Mouse (Mus musculus): Measurements from ENCODE around the gene Banf1.
"Not testable (repeated sequence)": the region's sequence is repeated elsewhere in the genome, so short reads cannot be mapped to it uniquely, and the experiment has no call there.

Banf1 gene

GRCm38 (mm10) chr19:5374177-5374576 lies 7.2 kb upstream of the Banf1 start:
- no peak for DNase-seq (ENCODE audit: low spot score)

DNA sequence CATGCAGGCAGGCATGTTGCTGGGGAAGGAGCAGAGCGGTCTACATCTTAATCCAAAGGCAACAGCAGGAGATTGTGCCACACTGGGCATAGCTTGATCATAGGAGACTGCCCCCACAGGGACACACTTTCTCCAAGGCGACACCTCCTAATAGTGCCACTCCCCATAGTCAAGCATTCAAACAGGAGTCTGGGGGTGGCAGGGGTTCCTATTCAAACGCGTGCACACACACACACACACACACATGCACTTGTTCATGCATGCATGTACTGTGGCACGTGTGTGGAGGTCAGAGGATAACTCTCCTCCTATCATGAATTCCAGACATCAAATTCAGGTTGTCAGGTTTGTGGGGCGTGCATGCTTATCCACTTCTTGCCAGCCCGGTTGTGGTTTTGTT lies 5.8 kb upstream of the Banf1 start:
- DNase-seq (ENCODE audit: low spot score), result no peak

DNA sequence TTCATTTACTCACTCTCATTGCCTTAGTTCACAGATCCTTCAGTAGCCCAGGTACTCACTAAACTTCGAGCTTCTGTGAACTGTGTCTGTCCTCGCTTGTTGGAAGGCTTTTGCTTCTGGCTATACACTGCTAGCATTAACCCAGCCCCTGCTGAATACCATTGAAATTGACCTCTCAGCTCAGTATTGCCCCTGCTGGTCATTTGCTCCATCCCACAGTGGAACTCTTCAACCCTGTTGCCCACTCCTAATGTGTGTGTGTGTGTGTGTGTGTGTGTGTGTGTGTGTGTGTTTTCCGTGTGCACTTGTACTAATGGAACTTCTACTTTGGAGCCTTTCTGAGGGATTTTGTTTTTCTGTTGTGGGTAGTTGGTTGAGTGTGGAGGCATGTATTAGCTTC lies 4.0 kb upstream of the Banf1 start:
- no peak for DNase-seq (ENCODE audit: low spot score)

DNA sequence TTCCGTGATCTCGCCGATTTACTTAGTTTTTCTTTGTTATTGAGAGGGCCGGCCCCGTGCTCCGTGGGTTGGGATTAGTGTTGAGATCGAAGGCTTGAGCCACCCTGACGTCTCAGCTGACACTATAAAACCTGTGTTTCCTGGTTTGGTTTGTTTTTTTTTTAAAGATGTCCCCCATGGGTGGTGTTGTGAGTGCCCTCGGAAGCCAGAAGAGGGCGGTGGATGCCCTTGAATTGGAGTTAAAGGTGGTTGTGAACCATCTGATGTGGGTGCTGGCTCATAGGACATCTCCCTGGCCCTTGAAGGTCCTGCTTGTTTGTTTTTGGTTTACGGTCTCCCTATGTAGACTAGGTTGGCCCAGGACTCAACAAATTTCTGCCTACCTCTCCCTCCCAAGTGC lies 487 bp upstream of the Banf1 start:
- no peak for DNase-seq (ENCODE audit: low spot score)

GRCm38 (mm10) chr19:5366175-5367052 lies 554 bp downstream of the Banf1 start, which contains the start of gene Eif1ad:
Eif1ad (plus strand) TSS chr19:5366741.
- DNase-seq (ENCODE audit: low spot score), result peak; percentile 94

DNA sequence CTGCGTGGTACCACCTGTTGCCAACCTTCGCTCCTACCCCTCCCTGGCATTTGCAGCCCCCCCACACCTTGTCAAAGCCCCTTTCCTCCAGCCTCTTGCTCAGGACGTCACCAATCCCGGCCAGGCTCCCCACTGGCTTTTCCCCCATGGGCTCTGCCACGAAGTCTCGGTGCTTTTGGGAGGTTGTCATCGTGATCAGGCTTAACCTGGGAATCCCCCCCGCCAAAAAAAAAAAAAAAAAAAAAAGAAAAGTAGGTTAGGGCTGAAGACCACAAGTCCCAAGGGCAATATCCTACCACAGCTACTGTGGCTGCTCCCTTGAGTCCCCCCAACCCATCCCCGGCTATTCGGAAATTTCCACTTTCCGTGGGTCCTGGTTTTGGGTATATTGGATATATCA lies 1.2 kb downstream of the Banf1 start:
- no peak for DNase-seq (ENCODE audit: low spot score)

DNA sequence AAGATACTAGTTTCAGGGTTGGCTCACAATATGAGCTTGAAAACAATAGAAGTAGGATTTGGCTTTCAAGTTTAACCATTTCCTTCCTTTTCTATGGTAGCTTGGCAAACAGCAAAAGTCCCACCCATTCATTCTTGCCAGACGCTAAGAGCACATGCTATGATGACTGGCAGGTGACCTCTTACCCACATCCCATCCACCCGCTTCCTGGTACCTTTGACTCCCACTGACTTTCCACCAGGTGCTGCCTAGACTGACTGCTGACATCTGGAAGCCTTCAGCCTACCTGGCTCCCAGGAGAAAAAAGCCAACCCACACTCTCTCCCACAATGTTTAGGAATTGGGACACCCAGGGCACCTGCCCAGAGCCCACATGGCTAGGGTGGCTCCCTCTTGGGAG lies 2.8 kb downstream of the Banf1 start:
- no peak for DNase-seq (ENCODE audit: low spot score)

- DNase-seq (ENCODE audit: low spot score), result no peak
These were observed 4.8 kb downstream of the Banf1 start for GRCm38 (mm10) chr19:5362186-5362585.

GRCm38 (mm10) chr19:5356080-5356479 lies 10.9 kb downstream of the Banf1 start:
- no peak for DNase-seq (ENCODE audit: low spot score)

DNA sequence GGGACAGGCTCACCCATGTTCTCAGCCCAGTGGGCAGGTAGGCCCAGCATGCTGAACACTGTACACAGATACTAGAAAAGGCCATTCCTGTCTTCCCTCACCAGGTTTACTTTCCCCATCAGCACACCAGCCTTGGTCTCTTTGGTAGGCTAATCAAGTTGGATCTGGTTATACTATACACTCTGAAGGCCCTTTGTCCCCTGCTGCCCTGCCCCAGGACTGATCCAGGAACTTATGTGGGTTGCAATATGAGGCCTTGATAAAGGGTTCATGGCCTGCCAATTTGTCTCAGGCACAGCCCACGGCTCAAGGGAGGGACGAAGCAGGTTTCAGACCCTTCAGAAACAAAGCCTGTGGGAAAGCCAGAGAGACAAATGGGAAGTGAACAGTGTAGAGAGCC lies 13.4 kb downstream of the Banf1 start:
- no peak for DNase-seq (ENCODE audit: low spot score)

- DNase-seq (ENCODE audit: low spot score), result not testable (repeated sequence)
These were observed 17.5 kb downstream of the Banf1 start, which contains the start of gene Cst6 for GRCm38 (mm10) chr19:5349502-5349873. Cst6 (minus strand) TSS chr19:5349574.

DNA sequence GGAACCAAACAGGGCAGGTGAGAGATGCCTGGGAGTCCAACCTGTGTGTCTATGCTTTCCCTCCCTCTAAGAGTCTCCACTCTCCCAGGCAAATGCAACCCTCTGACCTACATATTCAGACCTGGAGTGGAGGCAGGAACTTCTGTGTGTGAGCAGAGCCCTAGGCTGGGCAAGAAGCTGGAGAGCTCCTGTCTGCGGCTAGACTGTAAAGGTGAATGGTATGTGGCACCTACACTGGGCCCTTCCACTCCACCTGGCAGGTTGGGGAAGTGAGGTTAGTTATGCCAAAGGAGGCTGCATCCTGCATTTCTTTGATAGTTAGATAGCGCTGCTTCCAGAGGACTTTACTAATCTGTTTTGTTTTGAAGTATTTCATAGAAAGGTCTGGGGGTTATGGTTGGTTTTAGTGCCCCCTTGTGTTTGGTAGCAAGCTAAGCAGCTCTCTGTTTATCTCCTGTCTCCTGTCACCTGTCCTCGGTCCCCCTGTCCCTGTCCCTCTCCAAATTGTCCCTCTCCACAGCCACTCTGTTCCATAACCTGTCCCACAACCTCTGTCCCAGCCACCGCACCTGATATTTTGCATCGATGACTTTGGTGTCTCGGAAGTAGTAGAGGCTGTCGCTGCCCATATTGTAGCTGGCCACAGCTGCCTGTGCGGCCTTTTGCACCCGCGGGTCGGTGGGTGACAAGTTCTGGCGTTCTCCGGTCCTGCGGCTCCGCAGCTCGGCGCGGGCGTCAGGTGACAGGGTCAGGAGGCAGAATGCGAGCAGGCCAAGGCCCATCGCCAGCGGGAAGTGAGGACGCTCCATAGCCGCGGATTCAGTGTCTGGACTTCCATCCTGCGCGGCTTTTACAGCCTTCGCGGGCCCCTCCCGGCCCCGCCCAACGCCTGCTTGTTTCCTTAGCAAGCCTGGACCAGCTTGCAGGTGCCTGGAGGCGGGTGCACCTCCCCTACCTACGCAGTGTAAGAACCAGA lies 18.2 kb downstream of the Banf1 start:
- DNase-seq (ENCODE audit: low spot score), result no peak

DNA sequence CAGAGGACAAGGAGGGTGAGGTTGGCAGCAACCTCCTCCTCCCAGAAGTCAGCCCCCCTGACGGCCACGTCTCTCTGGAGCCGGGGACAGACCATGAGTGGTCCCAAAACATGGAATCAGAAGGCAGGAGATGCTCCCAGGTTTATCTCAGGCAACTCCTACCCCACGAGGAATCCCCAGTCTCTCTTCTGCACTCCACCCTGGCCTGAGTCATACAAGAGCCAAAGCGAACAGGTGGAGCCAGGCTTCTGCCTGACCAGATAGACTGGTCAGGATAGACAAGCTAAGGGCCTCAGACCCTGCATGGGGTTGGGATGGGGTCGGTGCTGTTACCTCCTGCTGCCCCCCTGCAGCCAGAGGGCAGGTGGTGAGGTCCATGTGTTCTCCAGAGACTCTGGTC lies 18.9 kb downstream of the Banf1 start:
- no peak for DNase-seq (ENCODE audit: low spot score)

DNA sequence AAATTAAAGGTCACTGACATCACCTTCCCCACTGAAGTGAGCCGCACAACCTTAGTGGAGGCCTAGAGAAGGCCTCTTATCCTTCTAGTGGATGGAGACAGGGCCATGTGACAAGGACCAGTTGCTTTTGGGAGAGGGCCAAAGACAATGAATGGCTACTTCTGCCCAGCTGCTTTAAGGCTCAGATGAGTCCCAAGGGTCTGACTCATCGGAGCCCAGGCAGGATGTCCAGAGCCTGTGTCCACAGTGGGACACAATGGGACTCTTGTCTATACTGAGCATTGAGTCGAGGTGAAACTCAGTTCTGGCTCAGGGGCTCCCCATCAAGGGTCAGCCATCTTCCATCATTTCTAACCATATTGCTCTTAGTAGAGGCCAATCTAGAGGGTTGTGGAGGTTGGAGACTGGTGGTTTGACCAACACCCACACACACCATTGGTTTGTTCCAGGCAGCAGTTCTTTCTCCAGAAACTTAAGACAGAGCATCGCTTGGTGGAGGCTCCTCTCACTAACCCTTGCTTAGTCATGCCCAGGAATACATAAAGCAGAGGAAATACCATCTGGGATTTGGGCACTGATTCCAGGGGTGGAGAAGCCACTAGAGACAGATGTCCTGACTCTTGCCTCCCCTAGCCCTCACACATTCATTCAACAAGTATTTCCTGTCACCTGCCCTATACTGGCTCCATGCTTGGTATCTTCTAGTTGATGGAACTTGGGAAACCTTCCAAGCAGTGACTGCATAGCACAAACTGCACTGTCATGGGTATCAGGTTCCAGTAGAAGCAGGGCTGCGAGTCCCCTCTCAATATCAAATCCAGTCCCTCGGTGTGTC lies 21.5 kb downstream of the Banf1 start:
- no peak for DNase-seq (ENCODE audit: low spot score)

DNA sequence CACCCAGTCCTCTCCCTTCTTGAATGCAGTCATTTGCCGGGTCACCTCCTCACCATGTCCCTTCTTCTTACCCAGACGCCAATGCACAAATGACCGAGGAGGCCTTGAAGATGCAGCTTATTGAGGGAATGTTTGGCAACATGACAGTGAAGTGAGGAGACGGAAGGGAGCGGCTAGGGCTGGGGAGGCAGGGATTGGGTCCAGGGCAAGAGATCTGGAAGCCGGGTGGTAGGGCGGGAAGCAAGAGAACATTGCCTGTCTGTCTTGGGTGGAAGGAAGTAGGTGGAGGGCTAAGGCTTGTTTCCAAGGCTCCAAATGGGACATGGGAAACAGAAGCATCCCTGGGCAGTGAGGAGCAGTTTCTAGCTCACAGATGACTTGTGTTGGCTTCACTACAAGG lies 25.6 kb downstream of the Banf1 start:
- no peak for DNase-seq (ENCODE audit: low spot score)

DNA sequence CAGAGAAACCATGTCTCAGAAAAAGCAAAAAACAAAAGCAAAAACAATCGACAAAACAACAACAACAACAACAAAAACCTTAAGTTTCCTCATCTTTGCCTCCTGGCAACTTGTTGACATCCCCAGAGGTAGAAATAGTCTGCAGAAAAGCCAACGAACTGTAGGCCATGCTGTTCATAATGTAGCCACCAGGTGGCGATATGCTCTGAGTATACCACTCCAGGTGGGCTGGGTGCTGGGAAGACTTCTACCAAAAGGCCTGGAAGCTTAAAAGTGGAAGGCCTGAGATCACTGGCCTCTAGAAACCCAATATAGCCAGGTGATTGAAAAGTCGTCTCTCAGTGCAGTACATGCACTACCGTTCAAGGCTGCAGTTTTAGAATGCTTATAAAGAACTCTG lies 29.0 kb downstream of the Banf1 start:
- peak; percentile 92 for DNase-seq (ENCODE audit: low spot score)

DNA sequence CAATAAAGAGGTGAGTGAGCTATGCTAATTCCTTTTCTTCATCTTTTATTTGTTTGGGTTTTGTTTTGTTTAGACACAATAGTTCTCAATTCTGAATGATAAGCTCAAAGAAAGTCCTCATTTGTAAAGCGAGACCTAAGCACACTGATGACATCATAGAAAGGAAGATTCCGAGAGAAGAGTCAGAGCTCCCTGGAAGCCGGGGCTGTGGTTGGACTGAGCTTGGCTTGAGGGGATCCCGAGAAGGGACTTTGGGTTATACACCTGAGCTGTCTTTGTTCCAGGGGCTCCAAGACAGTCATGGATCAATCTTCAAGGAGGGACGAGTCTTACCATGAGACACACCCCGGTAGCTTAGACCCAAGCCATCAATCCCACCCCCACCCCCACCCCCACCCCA lies 31.5 kb downstream of the Banf1 start, which contains the start of gene Catsper1:
TSS of gene Catsper1 (plus strand) at position 301 of the 400 bp plus-strand sequence.
- no peak for DNase-seq (ENCODE audit: low spot score)

GRCm38 (mm10) chr19:5334741-5335140 lies 32.2 kb downstream of the Banf1 start:
- DNase-seq (ENCODE audit: low spot score), result no peak

- no peak for DNase-seq (ENCODE audit: low spot score)
These were observed 39.0 kb downstream of the Banf1 start for GRCm38 (mm10) chr19:5327970-5328369.

DNA sequence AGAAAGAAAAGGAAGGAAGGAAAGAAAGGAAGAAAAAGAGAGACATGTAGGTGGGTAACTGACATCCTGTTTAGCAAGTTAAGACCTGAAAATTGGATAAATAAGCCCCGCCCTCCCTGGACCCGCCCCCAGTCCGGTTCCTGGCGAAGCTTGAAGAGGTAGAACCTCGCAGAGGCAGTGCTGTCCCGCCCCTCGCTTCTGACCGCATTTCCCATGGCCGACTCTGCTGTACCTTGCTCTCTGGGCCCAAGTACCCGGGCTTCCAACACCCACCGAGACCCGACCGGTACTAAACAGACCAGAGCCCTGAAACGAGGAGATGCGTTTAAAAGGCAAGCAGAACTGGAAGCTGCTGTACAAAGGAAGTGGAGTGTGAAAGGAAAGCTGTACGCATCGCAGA lies 43.2 kb downstream of the Banf1 start:
- no peak for DNase-seq (ENCODE audit: low spot score)

Data from testis, postnatal 10 days (tissue).